Mouse (Mus musculus) hindlimb bud, embryonic 11.5 days (tissue): Measurements from ENCODE around the gene F3.
"Not testable (repeated sequence)": the region's sequence is repeated elsewhere in the genome, so short reads cannot be mapped to it uniquely, and the experiment has no call there.

Experiments used
- DNase-seq: peaks from one replicate; pipeline ENCODE4 v3.0.0-alpha.2; 2012; ENCODE audit warnings: low read depth, low spot score; ENCODE audit errors: extremely low spot score

Gene F3

DNA sequence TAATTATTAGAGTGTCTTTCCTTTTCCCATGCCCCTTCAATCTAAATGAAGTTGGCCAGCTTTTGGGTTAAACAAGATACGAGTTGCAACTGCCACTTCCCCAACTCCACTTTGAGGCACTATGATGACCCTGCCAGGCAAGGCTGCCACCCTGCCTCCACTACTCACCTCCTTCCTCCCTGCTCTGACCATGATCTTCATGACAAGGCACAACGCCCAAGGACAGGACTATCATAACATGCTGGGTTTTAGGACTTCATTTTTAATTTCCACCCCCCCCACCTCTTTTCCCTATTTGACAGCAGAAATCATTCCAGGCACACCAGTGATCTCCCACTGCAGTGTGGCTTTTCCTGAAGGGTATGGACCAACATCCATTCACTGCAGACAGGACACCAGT is 14.6 kb downstream of the F3 start:
- no peak for DNase-seq

DNA sequence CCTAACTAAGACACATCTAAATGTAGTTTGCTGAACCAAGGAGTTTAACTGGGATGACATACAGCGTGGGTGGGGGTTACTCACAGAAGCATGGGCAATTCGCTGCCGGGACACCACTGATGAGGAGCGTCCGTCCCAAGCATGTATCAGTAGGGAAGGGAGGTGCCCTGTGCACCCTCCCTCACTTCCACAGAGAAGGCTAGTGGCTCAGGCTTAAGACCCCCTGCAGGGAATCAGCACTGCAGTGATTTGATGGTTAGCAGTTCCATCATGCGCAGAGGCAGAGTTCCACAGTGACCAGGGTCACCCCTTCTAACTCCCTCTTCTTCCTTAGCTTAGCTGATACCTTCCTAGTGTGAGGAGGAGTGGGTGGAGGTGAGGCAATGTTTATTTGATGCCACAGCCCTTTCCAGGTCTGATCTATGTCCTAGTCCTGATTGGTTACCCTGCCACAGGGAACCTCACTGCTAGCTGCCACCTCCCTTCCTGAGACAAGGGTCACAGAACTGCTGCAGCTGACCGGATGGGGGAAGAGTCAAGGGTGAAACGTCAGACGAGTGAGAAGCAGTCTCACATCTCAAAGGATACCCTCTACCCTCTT is 15.5 kb downstream of the F3 start:
- DNase-seq: no peak

DNA sequence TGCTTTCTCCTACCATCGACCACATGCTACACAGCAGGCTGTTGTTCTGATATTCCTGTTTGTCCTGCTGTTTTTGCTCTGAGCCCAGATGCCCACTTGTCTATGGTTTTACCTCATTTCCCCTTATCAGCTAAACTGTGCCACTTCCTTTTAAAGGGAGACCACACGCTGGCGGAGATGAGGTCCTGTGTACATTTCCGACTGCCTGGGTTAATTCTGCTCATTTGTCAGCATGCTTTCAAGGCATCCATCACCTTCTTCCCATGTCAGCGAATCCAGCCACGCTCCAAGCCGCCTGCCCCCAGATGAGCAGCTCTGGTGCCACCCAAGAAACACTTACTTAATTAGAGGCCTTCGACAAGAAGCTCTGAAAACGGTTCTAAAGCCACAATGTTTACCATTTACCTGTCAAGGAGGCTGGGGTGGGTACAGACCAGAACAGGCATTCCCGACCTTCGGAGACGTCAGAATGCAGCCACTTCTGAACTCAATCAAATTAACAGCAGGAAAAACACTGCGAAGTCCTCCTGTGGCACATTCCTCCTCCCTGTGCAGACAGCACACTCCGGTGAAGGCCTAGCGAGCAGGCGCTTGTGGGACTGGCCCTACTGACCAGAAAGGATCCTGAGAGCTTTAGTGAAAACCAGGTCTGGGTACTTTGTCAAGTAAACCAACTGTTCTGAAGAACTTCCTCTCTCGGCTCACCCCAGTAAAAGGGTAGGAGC is 16.3 kb downstream of the F3 start:
- DNase-seq: no peak

DNA sequence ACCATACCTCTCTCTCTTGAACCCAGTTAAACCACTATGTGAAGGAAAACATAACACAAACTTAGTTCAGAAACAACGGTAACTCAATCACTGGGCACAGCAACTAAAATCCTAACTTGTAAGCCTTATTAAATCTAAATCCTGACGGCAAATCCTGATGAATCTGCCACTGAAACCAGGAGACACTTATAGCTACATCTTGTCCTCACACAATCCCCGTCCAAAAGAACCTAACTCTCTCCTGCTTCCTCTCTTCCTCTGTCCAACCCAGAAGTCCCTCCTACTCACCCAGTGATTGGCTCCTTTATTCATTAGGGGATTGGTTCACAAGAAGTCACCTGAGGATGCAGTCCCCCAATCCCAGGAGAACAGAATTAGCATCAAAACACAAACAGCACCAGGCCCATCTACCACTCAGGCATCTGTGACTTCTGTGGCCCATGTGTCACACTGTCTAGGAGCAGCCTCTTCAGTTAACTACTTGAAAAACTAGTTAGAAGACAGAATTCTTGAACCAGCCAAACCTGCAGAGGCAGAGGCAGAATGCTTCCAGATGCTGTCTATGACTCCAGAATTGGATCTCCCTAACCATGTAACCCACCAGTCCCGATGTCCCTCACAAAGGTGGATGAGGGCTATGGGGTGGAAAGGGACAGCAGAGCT is 18.0 kb downstream of the F3 start:
- DNase-seq: not testable (repeated sequence)

DNA sequence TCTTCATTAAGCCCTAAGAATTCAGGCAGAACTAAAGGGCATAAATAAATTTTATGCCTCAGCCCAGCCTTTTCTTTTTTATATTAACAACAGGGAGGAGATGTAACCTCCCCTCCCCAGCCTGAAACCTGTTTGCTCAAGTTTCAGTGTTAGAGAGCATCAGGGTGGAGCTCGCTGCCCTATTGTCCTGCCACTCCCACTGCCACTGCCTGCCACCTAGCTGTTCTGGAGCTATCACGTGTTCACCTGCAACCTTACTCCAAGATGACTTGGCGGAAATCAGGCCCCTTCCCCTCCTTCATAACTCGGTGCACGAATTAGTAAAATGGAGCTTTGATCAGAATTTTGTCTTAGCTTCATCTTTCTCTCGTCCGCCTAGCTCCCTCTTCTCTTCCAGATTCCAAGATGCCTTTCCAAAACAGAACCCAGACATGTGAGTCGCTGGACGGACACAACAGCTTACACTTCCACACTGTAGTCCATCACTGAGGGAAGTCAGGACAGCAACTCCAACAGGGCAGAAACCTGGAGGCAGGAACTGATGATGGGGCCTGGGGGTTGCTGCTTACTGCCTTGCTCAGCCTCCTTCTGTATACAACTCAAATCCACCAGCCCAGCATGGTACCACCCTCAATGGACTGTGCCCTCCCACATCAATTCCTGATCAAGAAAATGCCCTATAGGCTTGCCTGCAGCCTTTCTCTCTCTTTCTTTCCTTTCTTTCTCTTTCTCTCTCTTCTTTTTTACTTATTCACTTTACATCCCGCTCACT is 31.2 kb downstream of the F3 start:
- not testable (repeated sequence) for DNase-seq

DNA sequence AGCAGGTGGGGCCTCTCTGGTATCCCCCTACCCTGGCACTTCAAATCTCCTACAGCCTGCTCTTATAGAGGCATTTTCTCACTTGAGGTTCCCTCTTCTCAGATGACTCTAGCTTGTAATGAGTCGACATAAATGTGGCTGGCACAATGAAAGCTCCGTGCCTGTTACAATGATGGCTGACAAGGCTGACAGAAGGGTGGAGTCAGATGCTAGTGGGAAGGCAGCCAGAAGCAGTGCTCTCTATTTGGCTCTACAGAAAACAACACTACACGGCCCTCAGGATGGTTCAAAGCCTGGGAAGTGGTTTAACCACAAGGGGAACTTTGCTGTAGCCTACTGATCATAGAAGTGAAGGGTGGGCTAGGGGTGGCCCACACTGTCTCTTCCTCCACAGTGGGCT is 31.8 kb downstream of the F3 start:
- no peak for DNase-seq

DNA sequence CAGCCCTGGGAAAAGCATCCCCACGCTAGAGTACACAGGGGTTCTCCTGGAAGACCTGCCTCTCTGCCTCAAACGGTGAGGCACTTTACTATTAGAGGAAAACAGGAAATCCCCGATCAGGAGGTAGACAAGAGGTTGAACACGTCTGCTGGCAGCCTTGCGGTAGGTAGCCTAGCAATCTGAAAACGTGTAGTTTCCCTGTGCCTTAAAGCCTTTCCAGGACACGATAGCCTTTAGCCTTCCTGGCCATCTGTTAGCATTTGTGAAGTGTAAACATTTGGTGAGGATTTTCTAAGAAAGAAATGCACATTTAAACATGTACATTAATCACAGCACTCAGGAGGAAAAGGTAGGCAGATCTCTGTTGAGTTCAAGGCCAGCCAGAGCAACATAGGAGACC is 35.0 kb downstream of the F3 start:
- DNase-seq: no peak

DNA sequence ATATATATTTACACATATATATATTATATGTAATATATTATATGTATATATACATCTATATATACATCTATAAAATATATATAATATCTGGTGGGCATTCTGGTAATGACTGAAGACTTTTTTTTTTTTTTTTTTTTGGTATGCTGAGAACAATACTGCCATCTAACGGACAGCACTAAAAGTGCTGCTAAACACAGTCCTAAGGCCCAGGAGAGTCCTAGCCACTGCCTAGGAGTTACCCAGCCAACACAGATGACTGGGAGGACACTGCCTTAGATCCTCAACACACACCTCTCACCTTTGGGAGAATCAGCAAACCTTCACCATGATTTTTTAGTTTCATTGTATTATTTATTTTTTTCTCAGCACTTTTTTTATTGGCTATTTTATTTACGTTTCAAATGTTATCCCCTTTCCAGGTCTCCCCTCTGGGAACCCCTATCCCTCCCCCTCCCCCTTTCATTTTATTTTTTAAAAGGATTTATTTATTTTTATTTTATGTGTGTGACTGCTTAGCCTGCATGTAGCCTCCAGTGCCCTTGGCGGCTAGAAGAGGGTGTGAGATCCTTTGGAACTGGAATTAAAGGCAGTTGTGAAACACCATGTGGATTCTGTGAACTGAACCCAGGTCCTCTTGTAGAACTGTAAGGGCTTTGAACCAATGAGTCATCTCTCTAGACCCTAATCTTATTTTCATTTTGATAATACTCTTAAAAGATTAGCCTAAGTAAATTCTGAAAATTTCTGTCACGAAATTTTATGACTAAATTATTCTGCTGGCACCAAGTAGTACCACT is 38.9 kb downstream of the F3 start:
- no peak for DNase-seq

DNA sequence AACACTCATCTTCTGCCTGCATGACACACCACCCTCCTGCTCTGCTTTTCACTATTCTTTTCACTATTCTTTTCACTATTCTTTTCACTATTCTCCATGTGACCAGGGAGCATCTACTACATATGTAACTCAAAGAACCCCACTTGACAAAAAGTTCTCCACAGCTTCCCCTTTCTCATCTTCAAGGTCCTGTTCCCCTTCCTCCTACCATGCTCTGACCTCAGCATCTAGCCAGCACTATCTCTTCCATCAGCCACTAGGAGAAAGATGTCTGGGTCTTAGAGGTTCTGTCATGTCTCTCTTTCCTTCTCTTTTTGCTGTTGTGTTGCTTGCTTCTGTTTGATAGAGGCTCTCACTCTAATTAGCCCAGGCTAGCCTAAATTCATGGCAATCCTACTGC is 42.7 kb downstream of the F3 start:
- no peak for DNase-seq

DNA sequence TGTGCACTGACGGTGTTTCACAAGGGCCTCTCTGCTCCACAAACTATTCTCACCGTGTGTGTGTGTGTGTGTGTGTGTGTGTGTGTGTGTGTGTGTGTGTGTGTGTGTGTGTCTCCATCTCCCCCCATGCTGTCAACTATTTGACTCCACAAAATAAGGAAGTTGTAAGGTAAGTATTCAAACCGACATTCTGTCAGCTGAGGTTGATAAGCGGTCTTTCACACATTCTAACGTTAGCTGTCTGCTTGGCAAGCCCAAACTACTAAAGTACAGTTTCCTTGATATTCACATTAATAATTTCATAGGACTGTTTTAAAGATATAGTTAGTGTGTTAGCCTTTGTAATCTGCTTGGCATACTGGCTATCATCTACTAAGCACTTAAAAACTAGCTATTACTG is 43.5 kb downstream of the F3 start:
- no peak for DNase-seq

DNA sequence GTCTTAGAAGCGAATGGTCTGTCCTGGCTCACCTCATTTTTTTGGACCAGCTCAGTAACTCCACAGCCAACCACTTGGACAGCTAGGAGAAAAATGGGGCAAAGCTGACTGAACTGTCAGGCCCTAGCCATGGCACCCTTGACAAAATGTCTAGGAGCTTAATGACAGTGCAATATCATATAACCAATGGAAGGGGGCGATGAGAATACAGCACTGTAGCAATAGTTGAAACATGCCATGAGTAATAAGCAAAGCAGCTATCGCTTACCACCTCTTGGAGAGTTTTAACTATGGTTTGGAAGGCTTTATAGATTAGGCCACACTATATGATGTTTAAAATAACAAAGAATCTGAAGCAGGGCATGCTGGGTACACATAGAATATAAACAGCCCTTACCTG is 45.4 kb downstream of the F3 start:
- no peak for DNase-seq

DNA sequence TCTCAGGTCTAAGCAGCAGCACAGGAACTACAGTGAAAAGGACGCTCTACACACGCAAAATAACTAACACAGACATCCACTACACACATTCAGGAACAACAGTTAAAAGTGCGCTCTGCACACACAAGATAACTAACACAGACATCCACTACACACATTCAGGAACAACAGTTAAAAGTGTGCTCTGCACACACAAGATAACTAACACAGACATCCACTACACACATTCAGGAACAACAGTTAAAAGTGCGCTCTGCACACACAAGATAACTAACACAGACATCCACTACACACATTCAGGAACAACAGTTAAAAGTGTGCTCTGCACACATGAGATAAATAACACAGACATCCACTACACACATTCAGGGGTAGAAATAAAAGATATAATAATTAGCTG is 50.0 kb downstream of the F3 start:
- not testable (repeated sequence) for DNase-seq

DNA sequence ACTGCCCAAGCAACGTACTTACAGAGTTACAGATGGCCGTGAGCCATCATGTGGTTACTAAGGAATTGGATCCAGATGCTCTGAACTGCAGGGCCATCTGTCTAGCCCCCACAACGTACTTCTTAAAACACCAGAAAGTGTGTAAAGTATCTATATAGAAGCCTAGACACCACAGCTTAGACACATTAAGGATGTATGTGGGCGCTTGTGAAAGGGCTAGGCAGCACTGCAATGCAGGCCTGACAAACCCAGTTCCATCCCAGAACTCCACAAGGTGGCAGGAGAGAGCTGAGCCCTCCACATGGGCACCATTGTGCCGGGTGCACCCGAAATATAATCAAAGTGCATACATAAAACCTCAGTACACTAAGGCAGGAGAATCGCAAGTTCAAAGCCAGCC is 54.6 kb downstream of the F3 start:
- peak; percentile 37 for DNase-seq

DNA sequence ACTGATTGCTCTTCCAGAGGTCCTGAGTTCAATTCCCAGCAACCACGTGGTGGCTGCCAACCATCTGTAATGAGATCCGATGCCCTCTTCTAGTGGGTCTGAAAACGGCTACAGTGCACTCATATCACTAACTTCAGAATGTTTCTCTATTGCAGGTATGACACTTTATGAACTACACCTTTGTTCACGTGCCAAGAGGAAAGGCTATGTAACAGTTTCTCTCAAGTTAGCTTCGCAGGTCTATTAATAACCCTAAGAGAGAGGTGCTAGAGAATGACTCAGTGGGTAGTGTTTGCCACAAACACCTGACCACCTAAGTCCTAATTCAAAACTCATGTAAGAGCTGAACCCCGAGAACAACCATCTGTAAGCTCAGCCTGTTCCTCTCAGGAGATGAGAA is 59.7 kb downstream of the F3 start:
- no peak for DNase-seq
